Mouse (Mus musculus) heart, adult 2 months (tissue): ENCODE measurements around the gene Serpinc1.

Source experiments
- CTCF ChIP-seq: fragments of 200-600 bp; IDR thresholded peaks from 2 replicates; pipeline ENCODE4 v1.8.1; 2022; ENCODE audit warnings: antibody characterized with exemption, mild to moderate bottlenecking, moderate library complexity
- EP300 ChIP-seq: fragments of 200-500 bp; IDR thresholded peaks from 2 replicates; pipeline ENCODE4 v1.6.1; 2011; ENCODE audit warnings: low read depth, low read length, control low read depth; ENCODE audit not compliant: insufficient read depth

DNA sequence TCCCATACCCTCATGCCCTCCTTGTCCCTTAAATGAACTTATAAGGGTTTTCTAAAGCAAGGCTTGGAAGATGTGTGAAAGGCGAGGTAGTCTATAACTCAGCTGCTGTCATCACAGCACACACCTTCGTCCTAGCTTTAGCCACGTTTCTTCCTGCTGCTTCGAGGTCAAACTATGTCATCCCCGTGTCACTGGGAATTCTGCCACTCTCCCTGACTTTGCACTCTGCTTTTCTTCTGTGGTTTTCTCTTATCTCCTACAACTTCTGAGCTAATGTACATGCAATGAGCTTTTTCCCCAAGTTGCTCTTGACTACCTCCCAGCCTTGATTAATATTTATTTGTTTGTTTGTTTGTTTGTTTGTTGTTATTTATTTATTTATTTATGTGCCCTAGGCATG lies 1.6 kb downstream of the Serpinc1 start:
- TF ChIP-seq CTCF: no peak
- TF ChIP-seq EP300: no peak
